Mouse (Mus musculus) embryonic fibroblast, embryonic 13.5 days (primary cell): ENCODE data around the gene Lcn2.

Experiments
- CTCF ChIP-seq: IDR thresholded peaks from 2 replicates; pipeline ENCODE4 v1.5.1; 2011; ENCODE audit warnings: mild to moderate bottlenecking, control low read depth, low read length, moderate library complexity, borderline replicate concordance; ENCODE audit not compliant: insufficient read depth
- POLR2A ChIP-seq: IDR thresholded peaks from 2 replicates; pipeline ENCODE4 v1.6.1; 2011; ENCODE audit warnings: low read depth, mild to moderate bottlenecking, control low read depth, low read length, moderate library complexity

- TF ChIP-seq CTCF (no peak), POLR2A (no peak)
These were observed 38.3 kb downstream of the Lcn2 start for GRCm38 (mm10) chr2:32349625-32350255.
